Comparison of ENCODE assay signal across 15 mouse cellular contexts in the genomic region with DNA sequence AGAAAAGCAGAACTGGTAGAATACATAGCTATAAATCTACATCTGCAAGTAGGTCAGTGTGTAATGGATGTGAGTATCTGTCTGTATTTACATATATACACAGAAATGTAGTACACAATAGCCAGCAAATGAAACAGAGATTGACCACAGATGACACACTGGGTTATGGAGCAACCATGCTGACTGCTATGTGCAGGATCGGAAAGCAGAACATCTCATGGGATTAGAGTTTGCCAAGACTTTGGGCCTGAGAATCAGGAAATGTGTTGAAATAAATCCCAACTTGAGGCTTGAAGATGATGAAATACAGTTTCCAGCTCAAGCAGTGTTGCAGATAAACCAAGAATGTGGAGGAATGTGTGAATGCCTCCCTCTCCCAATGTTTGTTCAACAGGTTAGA.
A peak's percentile ranks its signal among the peaks of the same experiment; 100 is the strongest.
DNase-seq lines count a peak whose midpoint lies in the region; ATAC-seq and TF ChIP-seq lines count a peak whose summit lies in the region.
"Had no signal": no experiment of that assay in that cellular context is flagged by ENCODE, and none has a peak within 500 bp of the region (broad histone marks: within the 10 kb centered on the region; RNA-seq: fewer than 3 reads in every experiment).

No protein-coding gene starts in this region.

- DNase-seq in gastrocnemius, adult 18-20 months (ENCODE audit: low spot score) = peak; percentile 62
- no peak for DNase-seq in gastrocnemius, postnatal 10 days
- DNase-seq in lung, postnatal 0 days (ENCODE audit: low spot score) = peak; percentile 78
- DNase-seq in lung, adult 2 months = no peak
- DNase-seq in heart, postnatal 36 days = peak; percentile 10 to 27
- peak; percentile 3 for DNase-seq in yolk sac, embryonic 10.5 days (ENCODE audit: low spot score)
- DNase-seq in frontal cortex, postnatal 10 days (ENCODE audit: low spot score in 2 of 2) = no peak
- DNase-seq in midbrain, embryonic 14.5 days = no peak
- DNase-seq: cerebellum, adult 11-12 months; embryo, embryonic 11 days; layer of hippocampus, adult 9-11 months; right cerebral cortex, postnatal 14 days; thymus, postnatal 14 days had no signal

- H3K4me1 ChIP-seq in lung, postnatal 0 days (ENCODE audit: insufficient read depth, low read depth, low read length) = no peaks in the 10 kb centered on the region
- no peaks in the 10 kb centered on the region for H3K4me1 ChIP-seq in lung, adult 2 months (ENCODE audit: control insufficient read depth, insufficient read depth, low read length)
- no peaks in the 10 kb centered on the region for H3K4me1 ChIP-seq in midbrain, embryonic 14.5 days (ENCODE audit: control insufficient read depth, insufficient read depth, low read length)
- H3K4me1 ChIP-seq: forebrain, embryonic 12.5 days; midbrain, embryonic 15.5 days had no signal

- no peak overlapping the region for H3K9ac ChIP-seq in lung, postnatal 0 days (replicated peaks; ENCODE audit: low read depth)
- H3K9ac ChIP-seq in midbrain, embryonic 14.5 days (replicated peaks; ENCODE audit: low read length) = no peak overlapping the region
- H3K9ac ChIP-seq: forebrain, embryonic 12.5 days; midbrain, embryonic 15.5 days had no signal

- intact Hi-C loops in heart, postnatal 36 days (cut with DNase I) = no loop called here

- H3K36me3 ChIP-seq in lung, postnatal 0 days (ENCODE audit: insufficient read depth, low read length) = no peaks in the 10 kb centered on the region
- no peaks in the 10 kb centered on the region for H3K36me3 ChIP-seq in midbrain, embryonic 14.5 days (ENCODE audit: control insufficient read depth, insufficient read depth, low read length)
- H3K36me3 ChIP-seq: forebrain, embryonic 12.5 days; midbrain, embryonic 15.5 days had no signal

- ATAC-seq in lung, postnatal 0 days = peak; percentile 47
- no peak for ATAC-seq in midbrain, embryonic 14.5 days (ENCODE audit: low FRiP score, low TSS enrichment)
- ATAC-seq: midbrain, embryonic 15.5 days had no signal

- no peak for TF ChIP-seq CTCF in lung, postnatal 0 days (IDR thresholded peaks at IDR 0.05)
- no peak for TF ChIP-seq CTCF in lung, adult 2 months (IDR thresholded peaks at IDR 0.05; ENCODE audit: insufficient read depth, low read length)

- no peak overlapping the region for H3K27ac ChIP-seq in lung, postnatal 0 days (ENCODE audit: low read length)
- no peak overlapping the region for H3K27ac ChIP-seq in midbrain, embryonic 14.5 days (replicated peaks; ENCODE audit: low read depth, low read length)
- H3K27ac ChIP-seq: forebrain, embryonic 12.5 days; midbrain, embryonic 15.5 days had no signal

- no peak overlapping the region for H3K4me3 ChIP-seq in lung, postnatal 0 days (ENCODE audit: low read depth, low read length)
- H3K4me3 ChIP-seq in lung, adult 2 months (replicated peaks; ENCODE audit: extremely low read depth, low read depth, low read length) = no peak overlapping the region
- no peak overlapping the region for H3K4me3 ChIP-seq in midbrain, embryonic 14.5 days (replicated peaks; ENCODE audit: low read depth, low read length)
- H3K4me3 ChIP-seq: forebrain, embryonic 12.5 days; midbrain, embryonic 15.5 days had no signal

- WGBS in lung, postnatal 0 days = 53% methylated on average over 1 of the region's 1 CpGs
- 53% methylated on average over 1 of the region's 1 CpGs for WGBS in lung, adult 2 months
- WGBS in midbrain, embryonic 14.5 days = 92% methylated on average over 1 of the region's 1 CpGs

- H3K9me3 ChIP-seq in lung, postnatal 0 days (ENCODE audit: low read length) = no peaks in the 10 kb centered on the region
- no peaks in the 10 kb centered on the region for H3K9me3 ChIP-seq in midbrain, embryonic 14.5 days (ENCODE audit: control insufficient read depth, low read length)
- H3K9me3 ChIP-seq: forebrain, embryonic 12.5 days; midbrain, embryonic 15.5 days had no signal

- no peak for TF ChIP-seq POLR2A in lung, adult 2 months (IDR thresholded peaks at IDR 0.05; ENCODE audit: borderline replicate concordance, extremely low read depth, low read depth, low read length)

- H3K27me3 ChIP-seq in lung, postnatal 0 days (replicated peaks; ENCODE audit: insufficient read depth, low read length) = no peaks in the 10 kb centered on the region
- H3K27me3 ChIP-seq in midbrain, embryonic 14.5 days (ENCODE audit: control insufficient read depth, insufficient read depth, low read length) = no peaks in the 10 kb centered on the region
- H3K27me3 ChIP-seq: forebrain, embryonic 12.5 days; midbrain, embryonic 15.5 days had no signal

- no peak overlapping the region for H3K4me2 ChIP-seq in lung, postnatal 0 days (replicated peaks; ENCODE audit: low read depth, low read length)
- H3K4me2 ChIP-seq in midbrain, embryonic 14.5 days (ENCODE audit: low read length) = no peak overlapping the region
- H3K4me2 ChIP-seq: forebrain, embryonic 12.5 days; midbrain, embryonic 15.5 days had no signal

- TF ChIP-seq EP300 in lung, postnatal 0 days (IDR thresholded peaks at IDR 0.05) = peak; percentile 45

Comparison
In these comparisons a context has a peak if more than half of its experiments do, and no peak if none do; other contexts are left out.
1. DNase-seq: peak in gastrocnemius, adult 18-20 months (single experiment), lung, postnatal 0 days (single experiment), heart, postnatal 36 days (2 of 2) and yolk sac, embryonic 10.5 days (single experiment); none in gastrocnemius, postnatal 10 days (single experiment), lung, adult 2 months (single experiment), frontal cortex, postnatal 10 days (0 of 2) and midbrain, embryonic 14.5 days (single experiment).